Mouse (Mus musculus): ENCODE data around the gene Tas2r116. TPM values are rescaled to one million over a fixed set of nuclear protein-coding genes. Genes with fewer than 3 reads are reported as not detected.

Gene Tas2r116
- polyA plus RNA-seq (2012; rRNA removed) = not detected in 2 replicates

DNA sequence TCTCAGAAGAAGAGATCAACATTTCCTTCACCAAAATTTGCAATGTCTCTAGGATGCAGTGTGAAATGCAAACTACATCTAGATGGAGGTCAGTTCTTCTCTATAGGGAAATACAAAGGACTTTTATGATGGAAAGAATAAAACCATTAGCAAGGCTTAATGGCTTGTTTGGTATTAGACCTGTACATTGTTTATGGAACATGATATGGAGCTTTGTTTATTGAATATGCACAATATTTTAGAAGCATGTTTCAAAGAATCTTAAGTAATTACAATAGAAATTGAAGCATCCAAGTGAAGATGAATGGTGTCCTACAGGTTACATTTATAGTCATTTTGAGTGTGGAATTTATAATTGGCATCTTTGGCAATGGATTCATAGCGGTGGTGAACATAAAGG is at the start of gene Tas2r116:
TSS of gene Tas2r116 (plus strand) at position 301 of the 400 bp plus-strand sequence.
- no peak for DNase-seq (ENCODE audit: low read depth)

DNA sequence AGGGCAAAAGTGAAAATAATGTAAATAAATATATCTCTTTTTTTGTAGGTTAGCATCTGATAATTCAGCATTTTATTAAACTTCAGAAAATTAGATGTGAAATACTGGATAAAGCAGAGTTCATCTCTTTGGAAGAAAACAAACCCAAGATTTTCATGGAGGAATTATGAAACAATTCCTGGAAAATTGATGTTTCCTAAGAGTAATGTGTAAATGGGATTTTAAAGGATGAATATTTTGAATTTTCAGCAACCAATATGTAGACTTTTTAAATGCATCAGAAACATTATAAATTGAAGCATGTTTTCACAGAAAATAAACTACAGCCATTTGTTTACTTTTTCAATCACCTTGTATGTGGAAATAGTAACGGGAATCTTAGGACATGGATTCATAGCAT is 8.4 kb upstream of the Tas2r116 start, which contains the start of gene Tas2r123:
TSS of gene Tas2r123 (plus strand) at position 301 of the 400 bp plus-strand sequence.
- DNase-seq (ENCODE audit: low read depth) = no peak

DNA sequence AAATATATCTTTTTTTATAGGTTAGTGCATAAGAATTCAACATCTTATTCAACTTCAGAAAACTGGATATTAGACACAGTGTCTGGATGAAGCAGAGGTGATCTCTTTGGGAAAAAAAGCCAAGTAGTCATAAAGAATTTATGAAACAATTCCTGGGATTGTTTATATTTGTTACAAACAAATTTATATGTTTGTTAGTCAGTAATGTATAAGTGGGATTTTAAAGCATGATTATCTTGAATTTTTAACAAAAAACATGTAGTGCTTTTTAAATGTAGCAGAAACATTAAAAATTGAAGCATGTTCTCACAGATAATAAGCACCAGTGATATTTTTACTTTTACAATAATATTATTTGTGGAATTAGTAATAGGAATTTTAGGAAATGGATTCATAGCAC is 12.5 kb downstream of the Tas2r116 start, which contains the start of gene Tas2r110:
TSS of gene Tas2r110 (plus strand) at position 301 of the 400 bp plus-strand sequence.
- no peak for DNase-seq (ENCODE audit: low read depth)

DNA sequence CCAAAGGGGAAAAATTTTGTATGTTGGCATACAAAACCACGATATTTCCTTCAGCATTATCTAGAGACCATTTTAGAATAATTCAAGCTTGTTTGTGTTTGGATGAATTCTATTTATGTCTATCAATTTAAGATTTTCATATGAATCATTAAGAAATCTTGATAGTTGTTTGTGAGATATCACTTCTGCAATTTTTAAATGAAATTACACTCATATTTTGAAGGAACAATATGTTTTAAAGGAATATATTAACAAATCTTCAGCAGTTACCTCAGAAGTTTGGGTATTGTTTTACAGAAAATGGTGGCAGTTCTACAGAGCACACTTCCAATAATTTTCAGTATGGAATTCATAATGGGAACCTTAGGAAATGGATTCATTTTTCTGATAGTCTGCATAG is 37.5 kb downstream of the Tas2r116 start, which contains the start of gene Tas2r113:
TSS of gene Tas2r113 (plus strand) at position 301 of the 400 bp plus-strand sequence.
- DNase-seq (ENCODE audit: low read depth) = no peak

Other genes with a start within 250 kb of the Tas2r116 start
- not detected in 2 replicates for gene A630073D07Rik, start 203.9 kb upstream of the Tas2r116 start, polyA plus RNA-seq (2012; rRNA removed)
- not detected in 2 replicates for gene Tas2r120, start 198.5 kb upstream of the Tas2r116 start, polyA plus RNA-seq (2012; rRNA removed)
- not detected in 2 replicates for gene Tas2r121, start 154.4 kb upstream of the Tas2r116 start, polyA plus RNA-seq (2012; rRNA removed)
- gene Tas2r122, start 143.5 kb upstream of the Tas2r116 start, polyA plus RNA-seq (2012; rRNA removed) = not detected in 2 replicates
- gene Tas2r115, start 117.4 kb upstream of the Tas2r116 start, polyA plus RNA-seq (2012; rRNA removed) = not detected in 2 replicates
- not detected in 2 replicates for gene Tas2r124, start 100.7 kb upstream of the Tas2r116 start, polyA plus RNA-seq (2012; rRNA removed)
- gene Tas2r102, start 93.3 kb upstream of the Tas2r116 start, polyA plus RNA-seq (2012; rRNA removed) = not detected in 2 replicates
- not detected in 2 replicates for gene Tas2r136, start 77.3 kb upstream of the Tas2r116 start, polyA plus RNA-seq (2012; rRNA removed)
- not detected in 2 replicates for gene Tas2r117, start 52.6 kb upstream of the Tas2r116 start, polyA plus RNA-seq (2012; rRNA removed)
- not detected in 2 replicates for gene Tas2r123, start 8.3 kb upstream of the Tas2r116 start, polyA plus RNA-seq (2012; rRNA removed)
- not detected in 2 replicates for gene Tas2r110, start 12.6 kb downstream of the Tas2r116 start, polyA plus RNA-seq (2012; rRNA removed)
- not detected in 2 replicates for gene Tas2r113, start 37.6 kb downstream of the Tas2r116 start, polyA plus RNA-seq (2012; rRNA removed)
- not detected in 2 replicates for gene Tas2r125, start 54.2 kb downstream of the Tas2r116 start, polyA plus RNA-seq (2012; rRNA removed)
- gene Tas2r129, start 95.7 kb downstream of the Tas2r116 start, polyA plus RNA-seq (2012; rRNA removed) = not detected in 2 replicates
- gene Tas2r131, start 102.5 kb downstream of the Tas2r116 start, polyA plus RNA-seq (2012; rRNA removed) = not detected in 2 replicates
- not detected in 2 replicates for gene Tas2r109, start 125.5 kb downstream of the Tas2r116 start, polyA plus RNA-seq (2012; rRNA removed)
- not detected in 2 replicates for gene Tas2r103, start 181.7 kb downstream of the Tas2r116 start, polyA plus RNA-seq (2012; rRNA removed)
- gene Tas2r140, start 200.4 kb downstream of the Tas2r116 start, polyA plus RNA-seq (2012; rRNA removed) = not detected in 2 replicates
- gene Smim10l1, start 249.5 kb downstream of the Tas2r116 start, polyA plus RNA-seq (2012; rRNA removed) = 69.1 and 87.1 TPM in 2 replicates

Data from gonadal fat pad, adult 2 months (tissue).